ENCODE assay signal across 8 mouse cellular contexts in genomic region chr6:55358731-55359143, GRCm38 (mm10). TPM values are rescaled to one million over a fixed set of nuclear protein-coding genes. Genes with fewer than 3 reads are reported as not detected.
DNase-seq lines count a peak whose midpoint lies in the region; ATAC-seq and TF ChIP-seq lines count a peak whose summit lies in the region.
"Had no signal": no experiment of that assay in that cellular context is flagged by ENCODE, and none has a peak within 500 bp of the region (broad histone marks: within the 10 kb centered on the region; RNA-seq: fewer than 3 reads in every experiment).

No protein-coding gene starts in this region.

- H3K27me3 ChIP-seq in forebrain, embryonic 12.5 days: no peaks in the 10 kb centered on the region
- H3K27me3 ChIP-seq in midbrain, postnatal 0 days (ENCODE audit: insufficient read depth, low read length): no peaks in the 10 kb centered on the region
- H3K27me3 ChIP-seq: hindbrain, embryonic 15.5 days had no signal

- H3K9me3 ChIP-seq in forebrain, embryonic 12.5 days: no peaks in the 10 kb centered on the region
- H3K9me3 ChIP-seq in midbrain, postnatal 0 days (ENCODE audit: low read length): no peaks in the 10 kb centered on the region
- H3K9me3 ChIP-seq: hindbrain, embryonic 15.5 days had no signal

- TF ChIP-seq POLR2A in bone marrow macrophage, adult 2 months (IDR thresholded peaks at IDR 0.05; ENCODE audit: borderline replicate concordance, low read depth, low read length): no peak

- H3K36me3 ChIP-seq in forebrain, embryonic 12.5 days (replicated peaks): no peaks in the 10 kb centered on the region
- H3K36me3 ChIP-seq in midbrain, postnatal 0 days (ENCODE audit: insufficient read depth, low read length): no peaks in the 10 kb centered on the region
- H3K36me3 ChIP-seq: hindbrain, embryonic 15.5 days had no signal

- peak; percentile 60 for TF ChIP-seq CTCF in bone marrow macrophage, adult 2 months (IDR thresholded peaks at IDR 0.05; ENCODE audit: low read depth, low read length)
- peak; percentile 78 for TF ChIP-seq CTCF in midbrain, postnatal 0 days (IDR thresholded peaks at IDR 0.05)

- peak; percentile 36; the same call in 1 of the 2 replicates for ATAC-seq in forebrain, embryonic 12.5 days (ENCODE audit: low FRiP score)
- ATAC-seq in midbrain, postnatal 0 days (ENCODE audit: low FRiP score): 0 out of 2 replicates have a peak, but pooled peaks have one; percentile 35

- no peaks in the 10 kb centered on the region for H3K4me1 ChIP-seq in bone marrow macrophage, adult 2 months (ENCODE audit: control insufficient read depth, insufficient read depth, low read length)
- peaks cover 10% of the 10 kb centered on the region; the same call in 1 of the 2 replicates for H3K4me1 ChIP-seq in forebrain, embryonic 12.5 days
- no peaks in the 10 kb centered on the region for H3K4me1 ChIP-seq in midbrain, postnatal 0 days (ENCODE audit: insufficient read depth, low read length)

- H3K27ac ChIP-seq in bone marrow macrophage, adult 2 months (ENCODE audit: insufficient read depth, low read depth, low read length): no peak overlapping the region
- H3K27ac ChIP-seq in forebrain, embryonic 12.5 days: no peak overlapping the region
- no peak overlapping the region for H3K27ac ChIP-seq in midbrain, postnatal 0 days (ENCODE audit: low read depth, low read length)
- H3K27ac ChIP-seq: hindbrain, embryonic 15.5 days had no signal

- H3K9ac ChIP-seq in forebrain, embryonic 12.5 days: no peak overlapping the region
- H3K9ac ChIP-seq in midbrain, postnatal 0 days (replicated peaks; ENCODE audit: low read length, poor library complexity, severe bottlenecking): no peak overlapping the region
- H3K9ac ChIP-seq: hindbrain, embryonic 15.5 days had no signal

- H3K4me3 ChIP-seq in bone marrow macrophage, adult 2 months (ENCODE audit: insufficient read depth, low read length): no peak overlapping the region
- H3K4me3 ChIP-seq in forebrain, embryonic 12.5 days (replicated peaks): no peak overlapping the region
- H3K4me3 ChIP-seq in midbrain, postnatal 0 days (ENCODE audit: low read depth, low read length): no peak overlapping the region
- H3K4me3 ChIP-seq: hindbrain, embryonic 15.5 days had no signal

- peak; percentile 37 for DNase-seq in lung, postnatal 36 days
- DNase-seq in lung, postnatal 14 days: no peak
- DNase-seq in midbrain, postnatal 0 days (ENCODE audit: low spot score): peak; percentile 52
- no peak for DNase-seq in ovary, postnatal 10 days (ENCODE audit: low spot score)
- no peak for DNase-seq in layer of hippocampus, postnatal 14 days (ENCODE audit: low spot score in 2 of 2)

- no peak overlapping the region for H3K4me2 ChIP-seq in forebrain, embryonic 12.5 days
- no peak overlapping the region for H3K4me2 ChIP-seq in midbrain, postnatal 0 days (ENCODE audit: low read depth, low read length, poor library complexity, severe bottlenecking)
- H3K4me2 ChIP-seq: hindbrain, embryonic 15.5 days had no signal

- 23% methylated on average over 2 of the region's 2 CpGs for WGBS in forebrain, embryonic 12.5 days
- WGBS in midbrain, postnatal 0 days: 28% methylated on average over 2 of the region's 2 CpGs

RNA-seq across cellular contexts. Expression of gene Ghrhr, which starts 17.4 kb away (rescaled TPM):
- polyA plus RNA-seq in bone marrow macrophage, adult 2 months (2012; ENCODE audit: insufficient read depth, insufficient read length, missing spikeins): not detected in 2 replicates
- polyA plus RNA-seq in forebrain, embryonic 12.5 days (2016; fragmentation: Nextera tagmentation; extraction: Ambion mirVana): not detected in 2 replicates
- not detected in 2 replicates for total RNA-seq in midbrain, postnatal 0 days (2014; rRNA removed)
- not detected in 2 replicates for polyA plus RNA-seq in midbrain, postnatal 0 days (2015; fragmentation: Nextera tagmentation; extraction: Ambion mirVana)
- total RNA-seq in layer of hippocampus, postnatal 14 days (2021): not detected
- polyA plus RNA-seq: hindbrain, embryonic 15.5 days had no signal

RNA-seq across cellular contexts. Expression of gene Aqp1, which starts 22.5 kb away (rescaled TPM):
- polyA plus RNA-seq in bone marrow macrophage, adult 2 months (2012; ENCODE audit: insufficient read depth, insufficient read length, missing spikeins): not detected in 2 replicates
- 3.2 and 4.9 TPM in 2 replicates for polyA plus RNA-seq in forebrain, embryonic 12.5 days (2016; fragmentation: Nextera tagmentation; extraction: Ambion mirVana)
- 2.2 and 13.2 TPM in 2 replicates for total RNA-seq in midbrain, postnatal 0 days (2014; rRNA removed)
- 0.63 and 1.1 TPM in 2 replicates for polyA plus RNA-seq in midbrain, postnatal 0 days (2015; fragmentation: Nextera tagmentation; extraction: Ambion mirVana)
- 10 to 100 TPM in 1 of 2 experiments, 1 to 10 TPM in 1; 1.5 to 16.2 TPM for total RNA-seq in layer of hippocampus, postnatal 14 days (2021)

Comparison
In these comparisons a context has a peak if more than half of its experiments do, and no peak if none do; other contexts are left out.
1. DNase-seq: peak in lung, postnatal 36 days (single experiment) and midbrain, postnatal 0 days (single experiment); none in lung, postnatal 14 days (single experiment), ovary, postnatal 10 days (single experiment) and layer of hippocampus, postnatal 14 days (0 of 2).